Mouse (Mus musculus) cerebellum, adult 2 months (tissue): ENCODE measurements around the gene Adamts2.

Source experiments
- CTCF ChIP-seq: fragments of 200-500 bp; IDR thresholded peaks from 2 replicates; pipeline ENCODE4 v1.5.1; 2011; ENCODE audit warnings: low read depth, mild to moderate bottlenecking, control low read depth, low read length, moderate library complexity, borderline replicate concordance; ENCODE audit not compliant: insufficient read depth
- POLR2A ChIP-seq: fragments of 200-500 bp; IDR thresholded peaks from 2 replicates; pipeline ENCODE4 v1.6.1; 2011; ENCODE audit warnings: low read length, control low read depth, borderline replicate concordance; ENCODE audit not compliant: insufficient read depth

GRCm38 (mm10) chr11:50632270-50632669, 30.4 kb downstream of the Adamts2 start:
- TF ChIP-seq CTCF, result no peak
- TF ChIP-seq POLR2A, result no peak
